Mouse (Mus musculus) induced T-regulatory cell, adult 2 months (primary cell): Measurements from ENCODE around the gene Slc25a40.

ENCODE experiments used
- DNase-seq: peaks from one replicate; pipeline ENCODE4 v3.0.0-alpha.2; 2012; ENCODE audit warnings: low read depth

Slc25a40 gene

DNA sequence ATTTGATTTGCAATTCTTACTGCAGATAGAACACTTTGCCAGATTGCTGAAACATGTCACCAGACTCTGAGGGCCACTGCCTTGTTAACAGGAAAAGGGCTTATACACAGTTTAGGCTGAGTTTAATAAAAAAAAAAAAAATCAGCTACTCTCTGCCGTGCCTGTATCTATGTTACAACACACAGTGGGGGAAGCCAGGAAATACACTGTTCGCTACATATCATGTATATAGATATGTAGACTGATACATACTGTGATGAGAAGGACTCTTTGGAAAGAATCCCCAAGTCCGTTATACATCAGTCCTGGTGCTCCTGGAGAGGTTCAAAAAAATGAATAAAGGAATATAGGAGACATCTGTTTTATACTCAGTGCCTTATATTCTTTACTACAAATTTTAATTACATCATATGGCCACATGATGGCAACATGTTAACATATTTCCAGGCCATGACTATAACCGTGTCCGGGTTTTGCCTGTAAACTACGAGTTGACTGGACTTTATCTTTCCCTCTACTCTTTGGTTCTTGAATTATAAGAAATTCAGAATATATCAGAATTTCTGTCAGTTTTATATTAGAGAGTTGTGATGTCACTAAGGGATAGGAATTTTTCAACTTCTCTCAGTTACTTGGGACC lies 66.9 kb downstream of the Slc25a40 start:
- peak; percentile 68 for DNase-seq

DNA sequence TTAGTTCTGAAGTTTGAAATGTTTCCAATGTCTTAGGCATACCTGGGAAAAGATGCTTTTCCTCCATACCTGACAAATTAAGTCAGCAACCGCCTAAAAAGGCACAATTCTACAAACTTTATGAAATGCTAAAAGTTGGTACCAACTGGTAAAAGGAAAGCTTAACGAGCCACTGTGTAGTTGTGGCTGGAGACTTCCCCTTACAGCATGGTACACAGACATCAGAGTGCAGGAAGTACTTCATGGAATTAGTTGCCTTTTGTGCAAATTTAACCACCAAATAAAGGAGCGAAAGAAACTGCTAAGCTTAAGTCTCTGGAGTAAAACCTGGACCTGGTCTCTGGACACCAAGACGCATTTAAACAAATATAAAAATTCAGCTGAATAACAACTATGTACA lies 69.1 kb downstream of the Slc25a40 start:
- DNase-seq = no peak
